Mouse (Mus musculus) heart, postnatal 0 days (tissue): ENCODE data around the gene Ctsh. TPM values are rescaled to one million over a fixed set of nuclear protein-coding genes. Genes with fewer than 3 reads are reported as not detected.

Experiments
- ATAC-seq: fragments of 200-750 bp; cut with Nextera tagmentation; 2 replicates; pipeline ENCODE4 v1.8.0; 2017; ENCODE audit warnings: low read depth, moderate number of reproducible peaks, moderate library complexity; ENCODE audit not compliant: insufficient read depth
- DNase-seq: peaks from one replicate; pipeline ENCODE4 v3.0.0-alpha.2; 2016; ENCODE audit warnings: low spot score
- H3K27ac ChIP-seq: fragments of 300-500 bp; sonication (generic); 2 replicates; pipeline ENCODE4 v1.5.1; 2014; ENCODE audit warnings: low read depth, mild to moderate bottlenecking
- H3K27me3 ChIP-seq: fragments of 300-500 bp; sonication (generic); 2 replicates; pipeline ENCODE4 v1.6.1; 2014; ENCODE audit warnings: low read length, mixed read lengths; ENCODE audit not compliant: control insufficient read depth, insufficient read depth
- H3K36me3 ChIP-seq: fragments of 300-500 bp; sonication (generic); replicated peaks from 2 replicates; pipeline ENCODE4 v1.6.1; 2014; ENCODE audit warnings: low read length, mixed read lengths; ENCODE audit not compliant: control insufficient read depth, insufficient read depth
- H3K4me1 ChIP-seq: fragments of 300-500 bp; sonication (generic); 2 replicates; pipeline ENCODE4 v1.6.1; 2014; ENCODE audit warnings: antibody characterized with exemption; ENCODE audit not compliant: control insufficient read depth, insufficient read depth
- H3K4me2 ChIP-seq: fragments of 300-500 bp; sonication (generic); 2 replicates; pipeline ENCODE4 v1.6.1; 2014; ENCODE audit warnings: low read depth, mild to moderate bottlenecking, low read length, moderate library complexity
- H3K4me3 ChIP-seq: fragments of 300-500 bp; sonication (generic); 2 replicates; pipeline ENCODE4 v1.5.1; 2014; ENCODE audit warnings: low read depth, low read length
- H3K9ac ChIP-seq: fragments of 300-500 bp; sonication (generic); replicated peaks from 2 replicates; pipeline ENCODE4 v1.6.1; 2014; ENCODE audit warnings: low read depth, low read length, mixed read lengths
- H3K9me3 ChIP-seq: fragments of 300-500 bp; sonication (generic); replicated peaks from 2 replicates; pipeline ENCODE4 v1.6.1; 2016; ENCODE audit warnings: low read length; ENCODE audit not compliant: control insufficient read depth
- CTCF ChIP-seq: IDR thresholded peaks from 2 replicates; pipeline ENCODE4 v1.5.1; 2016; ENCODE audit warnings: antibody characterized with exemption, control low read depth, low read depth
- EP300 ChIP-seq: IDR thresholded peaks from 2 replicates; pipeline ENCODE4 v1.6.1; 2016; ENCODE audit warnings: antibody characterized with exemption, low read depth
- WGBS: fragments of 180-500 bp; shearing (Covaris S2); extraction: QIAGEN DNeasy Blood & Tissue Kit; methylation state at CpG from one replicate; pipeline ENCODE4 v1.1.7; 2014; 5-methylcytosine and 5-hydroxymethylcytosine counted together
- polyA plus RNA-seq: library from polyadenylated mRNA; unstranded; fragments of >200 nt; fragmentation: Nextera tagmentation; extraction: Ambion mirVana; gene quantifications from 2 replicates; pipeline ENCODE4 v1.2.1, GENCODE M21; 2015
- total RNA-seq: library from RNA; depleted of rRNA; stranded (reverse); fragments of >200 nt; gene quantifications from 2 replicates; pipeline ENCODE4 v1.2.3, GENCODE M21; 2014; ENCODE audit warnings: low replicate concordance

Gene Ctsh
- total and polyA plus RNA-seq, 2 experiments from 2014 or later, result 78.8 to 151 TPM

- no peaks in the 10 kb centered on the region for H3K4me1 ChIP-seq
- H3K9me3 ChIP-seq, result no peaks in the 10 kb centered on the region; the same call in 1 of the 2 replicates
- no peaks in the 10 kb centered on the region for H3K36me3 ChIP-seq
- TF ChIP-seq EP300 (no peak), CTCF (no peak)
- no peaks in the 10 kb centered on the region for H3K27me3 ChIP-seq
- H3K27ac ChIP-seq, result no peak overlapping the region
- no peak overlapping the region for H3K4me3 ChIP-seq
- no peak overlapping the region for H3K4me2 ChIP-seq
- WGBS, result 90% methylated on average over 7 of the region's 7 CpGs
- DNase-seq (no peak), ATAC-seq (no peak)
- H3K9ac ChIP-seq, result no peak overlapping the region
Observed at GRCm38 (mm10) chr9:90045191-90045590, 8.8 kb upstream of the Ctsh start.

GRCm38 (mm10) chr9:90047937-90048627 lies 5.9 kb upstream of the Ctsh start:
- H3K36me3 ChIP-seq, result no peaks in the 10 kb centered on the region
- no peaks in the 10 kb centered on the region for H3K4me1 ChIP-seq
- TF ChIP-seq EP300 (no peak), CTCF (no peak)
- no peak overlapping the region for H3K4me2 ChIP-seq
- H3K9me3 ChIP-seq, result no peaks in the 10 kb centered on the region; the same call in 1 of the 2 replicates
- no peaks in the 10 kb centered on the region for H3K27me3 ChIP-seq
- WGBS, result 30% methylated on average over 5 of the region's 5 CpGs
- ATAC-seq (peak; percentile 67), DNase-seq (peak; percentile 45)
- H3K27ac ChIP-seq, result 0 out of 2 replicates have a peak overlapping the region, but pooled peaks have one; percentile 25
- H3K4me3 ChIP-seq, result no peak overlapping the region
- H3K9ac ChIP-seq, result no peak overlapping the region

- ATAC-seq, result peak; percentile 95
- H3K4me1 ChIP-seq, result no peaks in the 10 kb centered on the region
- peak overlapping the region; percentile 60 for H3K27ac ChIP-seq
- H3K4me2 ChIP-seq, result peak overlapping the region; percentile 85
- TF ChIP-seq CTCF (peak; percentile 65), EP300 (no peak)
- H3K27me3 ChIP-seq, result no peaks in the 10 kb centered on the region
- peak; percentile 87 for DNase-seq
- no peaks in the 10 kb centered on the region for H3K9me3 ChIP-seq
- no peaks in the 10 kb centered on the region for H3K36me3 ChIP-seq
- WGBS, result under 1% methylated on average over 37 of the region's 37 CpGs
- peak overlapping the region; percentile 63 for H3K9ac ChIP-seq
- peak overlapping the region; percentile 64 for H3K4me3 ChIP-seq
Observed at GRCm38 (mm10) chr9:90054371-90055145, 606 bp downstream of the Ctsh start.

GRCm38 (mm10) chr9:90055409-90055808 lies 1.5 kb downstream of the Ctsh start:
- no peak overlapping the region for H3K27ac ChIP-seq
- H3K27me3 ChIP-seq, result no peaks in the 10 kb centered on the region
- H3K9ac ChIP-seq, result peak overlapping the region; percentile 63; the same call in 1 of the 2 replicates
- no peaks in the 10 kb centered on the region for H3K36me3 ChIP-seq
- TF ChIP-seq CTCF (no peak), EP300 (no peak)
- 29% methylated on average over 5 of the region's 5 CpGs for WGBS
- no peaks in the 10 kb centered on the region for H3K4me1 ChIP-seq
- H3K9me3 ChIP-seq, result no peaks in the 10 kb centered on the region
- peak overlapping the region; percentile 64 for H3K4me3 ChIP-seq
- ATAC-seq, result no peak
- no peak for DNase-seq
- H3K4me2 ChIP-seq, result peak overlapping the region; percentile 85

GRCm38 (mm10) chr9:90055911-90056310 lies 2.0 kb downstream of the Ctsh start:
- H3K27me3 ChIP-seq, result no peaks in the 10 kb centered on the region
- H3K4me2 ChIP-seq, result peak overlapping the region; percentile 85; the same call in 1 of the 2 replicates
- 83% methylated on average over 3 of the region's 3 CpGs for WGBS
- H3K36me3 ChIP-seq, result no peaks in the 10 kb centered on the region
- no peak for TF ChIP-seq EP300
- no peak for TF ChIP-seq CTCF
- H3K9me3 ChIP-seq, result no peaks in the 10 kb centered on the region
- no peak for DNase-seq
- H3K27ac ChIP-seq, result no peak overlapping the region
- ATAC-seq, result no peak
- no peaks in the 10 kb centered on the region for H3K4me1 ChIP-seq
- no peak overlapping the region for H3K9ac ChIP-seq
- no peak overlapping the region for H3K4me3 ChIP-seq
